Mouse (Mus musculus): ENCODE measurements around the gene 2010111I01Rik.
"Not testable (repeated sequence)": the region's sequence is repeated elsewhere in the genome, so short reads cannot be mapped to it uniquely, and the experiment has no call there.

2010111I01Rik gene

DNA sequence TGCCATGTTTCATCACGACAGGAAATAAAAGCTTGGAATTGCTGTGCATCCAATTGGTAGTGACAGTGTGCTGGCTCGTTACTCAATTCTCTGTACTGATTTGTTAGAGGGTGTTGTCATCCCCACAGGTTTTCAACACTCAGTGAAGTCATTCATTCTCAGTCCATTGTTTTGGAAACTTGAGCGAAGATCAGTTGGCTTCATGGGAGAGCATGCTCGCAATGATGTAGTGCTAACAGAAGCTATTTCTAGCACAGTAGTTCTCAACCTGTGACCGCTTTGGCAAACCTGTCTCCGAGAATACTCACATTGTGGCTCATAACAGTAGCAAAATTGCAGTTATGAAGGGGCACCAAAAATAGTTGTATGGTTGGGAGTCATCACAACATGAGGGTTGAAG lies 8.7 kb upstream of the 2010111I01Rik start:
- DNase-seq (ENCODE audit: low read depth, low spot score), result no peak

DNA sequence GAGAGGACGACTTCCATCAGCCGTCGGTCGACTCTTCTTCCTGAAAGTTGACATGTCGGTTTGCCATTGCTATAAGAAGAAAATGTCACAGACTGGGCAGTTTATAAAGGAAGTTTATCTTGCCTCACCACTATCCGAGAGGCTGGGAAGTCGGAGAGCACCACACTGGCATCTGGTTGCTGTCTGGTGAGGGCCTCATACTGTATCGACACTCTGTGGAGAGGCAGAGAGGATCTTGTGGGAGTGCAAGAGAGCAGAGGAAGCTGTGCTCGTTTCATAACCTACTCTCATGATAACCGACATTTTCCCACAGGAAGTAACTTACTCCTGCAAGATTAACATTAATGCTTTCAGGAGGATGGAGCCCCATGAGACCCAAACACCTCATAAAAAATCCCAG lies 7.9 kb upstream of the 2010111I01Rik start:
- DNase-seq (ENCODE audit: low read depth, low spot score), result no peak

DNA sequence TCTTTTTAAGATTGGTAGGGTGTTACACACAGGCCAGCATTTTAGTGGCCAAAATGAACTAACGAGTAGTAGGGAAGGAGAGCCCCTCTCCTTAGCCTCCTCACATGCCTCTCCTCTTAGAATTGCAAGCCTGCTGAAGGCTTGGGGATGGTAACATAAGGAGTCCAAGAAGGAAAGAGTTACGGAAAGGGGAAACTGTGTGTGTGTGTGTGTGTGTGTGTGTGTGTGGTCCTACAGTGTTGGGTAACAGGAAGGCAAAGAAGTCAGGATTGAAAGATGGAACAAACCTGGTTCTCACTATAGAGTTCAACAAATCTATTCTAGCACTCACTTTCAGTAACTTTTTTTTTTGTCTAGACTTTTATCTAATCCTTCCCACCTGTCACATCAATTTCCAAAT lies 1.3 kb upstream of the 2010111I01Rik start:
- DNase-seq (ENCODE audit: low read depth, low spot score), result no peak

DNA sequence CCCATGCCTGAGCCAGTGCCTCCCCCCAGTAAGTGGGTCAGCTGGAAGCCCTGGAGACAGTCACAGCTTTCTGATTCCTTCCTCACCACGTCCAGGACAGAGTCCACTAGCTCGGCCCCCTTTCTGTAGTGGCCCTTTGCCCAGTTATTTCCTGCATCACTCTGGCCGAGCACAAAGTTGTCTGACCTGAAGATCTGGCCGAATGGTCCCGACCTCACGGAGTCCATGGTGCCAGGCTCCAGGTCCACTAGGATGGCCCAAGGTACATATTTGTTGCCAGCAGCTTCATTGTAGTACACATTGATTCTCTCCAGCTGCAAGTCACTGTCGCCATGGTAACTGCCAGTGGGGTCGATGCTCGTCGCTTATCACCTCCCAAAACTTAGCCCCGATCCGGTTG lies 3.5 kb downstream of the 2010111I01Rik start:
- no peak for DNase-seq (ENCODE audit: low read depth, low spot score)

DNA sequence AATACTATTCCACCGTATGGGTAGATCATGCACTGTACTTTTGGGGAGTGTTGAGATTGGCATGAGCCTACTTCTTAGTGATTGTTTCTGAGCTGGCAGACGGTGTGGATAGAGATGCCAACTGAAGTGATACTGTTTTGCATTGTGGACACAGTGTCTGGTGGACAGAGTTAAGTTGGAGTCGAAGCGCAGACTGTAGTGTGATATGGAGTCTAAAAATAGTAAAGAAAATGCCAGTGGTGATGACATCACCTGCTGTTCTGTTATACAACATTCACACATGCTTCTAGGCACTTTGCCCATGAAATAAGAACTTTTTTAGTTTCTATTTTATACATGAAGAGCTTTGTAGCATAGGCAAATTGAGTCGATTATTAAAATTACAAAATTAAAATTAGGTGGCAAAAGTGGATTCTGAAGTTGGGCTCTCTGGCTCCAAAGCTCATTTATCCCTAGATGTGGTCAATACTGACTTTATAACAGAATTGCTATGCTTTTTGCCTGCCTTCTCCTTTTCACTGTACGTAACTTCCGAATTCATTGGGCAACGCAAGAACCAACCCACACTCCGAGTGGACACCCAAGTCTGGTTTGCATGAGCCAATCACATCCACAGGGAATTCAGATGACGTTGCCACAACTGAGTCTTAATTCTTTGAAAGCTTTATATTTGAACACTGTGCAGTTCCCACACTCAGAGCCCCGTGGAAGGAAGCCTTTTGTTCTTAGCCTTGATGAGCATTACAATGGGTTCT lies 6.0 kb downstream of the 2010111I01Rik start:
- no peak for DNase-seq (ENCODE audit: low read depth, low spot score)

DNA sequence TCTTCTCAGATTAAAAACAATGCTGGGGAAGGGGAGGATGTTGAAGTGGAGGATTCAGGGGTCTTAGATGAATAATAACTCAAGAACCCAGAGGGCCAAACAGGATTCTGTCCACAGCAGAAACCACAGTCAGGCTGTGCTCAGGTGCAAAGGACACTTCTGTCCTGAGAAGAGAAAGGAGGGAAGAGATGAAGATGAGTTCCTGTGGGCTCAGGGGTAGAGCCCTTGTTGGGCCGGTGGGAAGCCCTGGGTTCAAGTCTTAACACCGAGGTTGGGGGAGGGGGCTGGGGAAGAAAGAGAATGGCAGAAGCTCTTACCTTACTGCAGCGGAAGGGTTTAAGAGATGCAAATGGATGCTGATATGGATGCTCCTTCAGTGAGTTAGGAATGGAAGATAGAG lies 7.7 kb downstream of the 2010111I01Rik start:
- no peak for DNase-seq (ENCODE audit: low read depth, low spot score)

DNA sequence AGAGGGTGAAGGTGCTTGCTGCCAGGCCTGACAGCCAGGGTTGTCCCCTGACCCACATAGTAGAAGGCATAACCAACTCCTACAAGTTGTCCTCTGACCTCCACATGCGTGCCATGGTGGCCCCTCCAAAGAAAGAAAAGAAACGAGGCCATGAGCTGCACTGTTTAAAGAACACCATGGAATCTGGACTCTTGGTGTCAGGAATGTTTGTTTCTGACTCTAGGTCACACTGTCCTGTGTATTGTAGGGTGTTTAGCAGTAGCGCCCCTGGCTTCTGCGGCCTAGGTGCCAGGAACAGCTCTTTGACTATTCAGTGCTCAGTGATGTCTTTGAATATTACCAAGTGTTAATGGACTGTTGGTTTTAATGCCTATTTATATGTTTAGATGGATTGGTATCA lies 8.4 kb downstream of the 2010111I01Rik start:
- DNase-seq (ENCODE audit: low read depth, low spot score), result no peak

DNA sequence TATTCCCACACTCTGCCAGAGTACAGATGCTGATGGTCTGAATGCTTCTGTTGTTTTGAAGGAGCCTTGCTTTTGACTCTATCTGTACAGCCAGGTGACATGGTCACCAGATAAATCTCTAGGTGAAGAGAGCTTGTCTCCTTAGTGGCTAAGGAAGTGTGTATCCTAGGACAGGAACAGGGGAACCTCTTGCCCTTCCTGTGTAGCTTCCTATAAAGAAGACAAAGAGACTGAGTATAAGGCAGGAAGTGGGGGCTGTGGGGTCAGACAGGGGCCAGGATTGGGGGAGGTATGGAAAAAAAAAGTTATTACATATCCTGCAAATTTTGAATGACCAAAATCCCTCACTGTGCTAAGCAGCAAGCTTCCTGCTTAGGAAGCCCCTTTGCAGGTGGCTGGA lies 13.4 kb downstream of the 2010111I01Rik start:
- no peak for DNase-seq (ENCODE audit: low read depth, low spot score)

DNA sequence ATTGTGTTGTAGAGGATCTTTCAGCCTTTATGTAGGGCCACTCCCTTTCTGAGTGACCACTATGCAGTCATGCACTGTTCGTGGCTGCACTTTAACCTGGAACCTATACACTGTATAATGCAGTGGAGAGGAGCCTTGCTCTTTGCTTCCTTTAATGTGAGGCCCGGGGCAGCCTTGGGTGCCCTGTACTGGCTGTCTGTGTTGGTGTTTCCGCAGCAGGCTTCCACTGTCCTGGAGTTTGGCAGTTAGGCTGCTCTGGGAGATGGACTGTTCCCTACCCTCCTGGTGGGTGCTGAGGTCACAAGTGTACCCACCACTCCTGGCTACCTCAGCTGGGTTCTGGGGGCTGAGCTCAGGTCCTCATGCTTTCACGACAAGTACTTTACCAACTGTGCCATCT lies 14.1 kb downstream of the 2010111I01Rik start:
- DNase-seq (ENCODE audit: low read depth, low spot score), result no peak

DNA sequence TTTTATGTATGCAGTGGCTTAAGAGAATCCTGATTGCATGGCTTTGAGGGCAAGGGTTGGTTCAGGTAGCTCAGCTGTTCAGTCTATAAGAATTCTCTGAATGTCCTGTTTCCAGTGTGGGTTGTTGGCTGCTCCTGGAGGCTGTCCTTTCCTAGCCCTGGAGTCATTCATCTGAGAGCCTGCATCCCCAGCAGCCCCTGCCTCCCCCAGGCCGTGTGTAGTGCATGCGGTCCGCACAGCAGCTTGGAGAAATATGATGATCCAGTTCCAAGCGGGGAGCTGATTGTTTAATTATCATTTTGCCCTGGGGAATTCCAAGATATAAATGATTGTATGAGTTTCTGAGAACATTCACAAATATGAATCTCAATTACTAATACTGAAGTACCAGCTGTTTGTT lies 14.5 kb downstream of the 2010111I01Rik start:
- no peak for DNase-seq (ENCODE audit: low read depth, low spot score)

DNA sequence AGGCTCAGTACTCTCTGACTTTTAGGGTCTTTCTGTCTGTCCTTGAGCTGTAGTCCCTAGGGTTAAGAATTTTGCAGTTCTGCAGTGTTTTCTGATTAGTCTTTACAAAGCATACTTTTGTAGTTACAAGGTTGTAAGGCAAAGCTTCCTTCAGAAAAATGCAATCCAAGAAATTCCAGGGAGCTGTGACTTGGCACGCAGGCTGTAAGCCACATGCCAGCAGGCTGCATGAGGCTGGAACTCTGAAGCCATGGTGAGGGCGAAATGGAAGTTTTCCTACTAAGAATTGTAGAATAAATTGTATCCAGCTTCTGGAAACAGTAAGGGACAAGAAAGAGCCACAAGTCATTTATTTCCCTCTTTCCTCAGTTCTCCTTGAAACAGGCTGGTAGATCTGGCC lies 15.4 kb downstream of the 2010111I01Rik start:
- DNase-seq (ENCODE audit: low read depth, low spot score), result no peak

DNA sequence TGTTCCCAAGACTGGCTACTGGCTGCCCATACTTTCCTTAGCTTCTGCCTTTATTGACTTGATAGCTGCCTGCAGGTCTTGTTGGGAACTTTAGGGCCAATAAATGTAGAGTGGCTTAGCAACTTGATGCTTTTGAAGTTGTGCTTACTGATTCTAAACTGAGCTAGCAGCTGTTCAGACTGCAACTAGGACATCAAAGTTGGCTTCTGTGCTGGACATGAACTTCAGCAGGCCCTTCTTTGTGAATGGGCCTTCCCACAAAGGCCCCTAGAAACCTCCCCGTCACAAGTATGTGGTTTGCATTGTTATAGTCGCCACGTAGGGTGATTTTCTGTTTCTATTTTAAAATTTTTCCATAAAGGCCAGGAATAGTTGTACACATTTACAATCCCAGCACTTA lies 19.8 kb downstream of the 2010111I01Rik start:
- no peak for DNase-seq (ENCODE audit: low read depth, low spot score)

DNA sequence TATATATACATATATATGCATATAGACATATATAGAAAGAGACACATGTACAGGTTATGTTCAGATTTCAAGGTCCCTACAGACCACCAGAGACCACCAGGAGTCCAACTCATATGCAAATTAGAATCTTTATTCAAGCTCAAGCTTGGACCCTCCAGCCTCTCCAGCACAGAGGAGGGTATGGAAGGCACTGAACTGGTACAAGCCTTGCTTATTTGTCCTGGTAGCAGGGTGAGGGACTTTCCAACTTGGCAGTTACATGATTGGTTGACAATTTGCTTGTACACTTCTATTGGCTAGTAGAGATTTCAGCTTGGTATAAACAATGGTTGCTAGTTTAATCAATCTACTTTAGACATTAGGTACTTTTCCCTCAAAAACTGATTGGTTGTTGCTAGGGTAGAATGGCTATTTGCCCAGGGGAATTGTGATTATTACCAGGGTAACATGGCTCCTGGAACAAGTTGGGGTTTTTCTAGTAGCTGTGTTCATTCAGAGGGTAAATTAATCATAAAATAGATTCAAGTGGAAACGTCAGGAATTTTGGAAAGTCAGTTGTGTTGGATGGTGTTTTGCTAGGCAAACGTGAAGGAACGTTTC lies 25.3 kb downstream of the 2010111I01Rik start:
- no peak for DNase-seq (ENCODE audit: low read depth, low spot score)

DNA sequence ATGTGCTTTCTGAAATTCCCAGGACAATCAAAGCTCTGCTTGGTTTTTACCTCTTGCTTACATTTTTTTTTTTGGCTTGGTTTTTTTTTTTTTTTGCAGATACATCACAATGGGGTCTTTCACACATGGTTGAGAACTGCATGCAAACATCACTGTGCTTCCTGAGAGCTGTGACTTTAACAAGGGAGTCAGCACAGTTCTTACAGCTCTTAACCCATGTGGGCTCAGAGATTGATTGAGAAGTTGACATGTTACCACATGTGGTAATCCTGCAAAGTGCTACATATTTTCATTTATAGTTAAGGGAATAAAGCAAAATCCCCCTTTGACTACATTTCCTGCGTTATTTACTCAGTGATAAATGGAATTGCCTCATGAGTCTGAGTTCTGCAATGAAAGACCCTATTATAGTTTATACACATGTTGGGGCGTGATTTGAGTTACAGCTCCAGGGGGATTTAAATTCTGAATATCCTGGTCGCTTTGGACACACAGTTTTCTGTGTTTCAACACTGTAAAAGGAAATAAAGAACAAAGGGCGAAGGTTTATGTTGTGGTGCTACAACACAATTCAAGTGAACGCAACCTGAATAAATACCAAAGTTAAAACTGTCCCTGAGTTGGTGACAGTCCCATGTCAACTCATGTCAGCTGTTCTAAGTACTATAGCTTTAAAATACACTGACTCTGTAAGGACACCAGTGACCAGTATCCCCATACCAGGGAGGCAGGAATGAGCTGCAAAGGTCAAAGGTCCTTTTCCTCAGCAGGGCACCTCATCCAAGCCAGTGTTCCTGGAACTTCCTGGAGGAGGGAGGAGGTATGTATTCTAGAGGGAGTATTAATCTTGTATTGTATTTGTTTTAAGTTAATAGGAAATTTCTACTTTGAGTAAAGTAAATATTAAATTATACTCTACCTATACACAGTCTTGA lies 29.1 kb downstream of the 2010111I01Rik start:
- DNase-seq (ENCODE audit: low read depth, low spot score), result no peak

DNA sequence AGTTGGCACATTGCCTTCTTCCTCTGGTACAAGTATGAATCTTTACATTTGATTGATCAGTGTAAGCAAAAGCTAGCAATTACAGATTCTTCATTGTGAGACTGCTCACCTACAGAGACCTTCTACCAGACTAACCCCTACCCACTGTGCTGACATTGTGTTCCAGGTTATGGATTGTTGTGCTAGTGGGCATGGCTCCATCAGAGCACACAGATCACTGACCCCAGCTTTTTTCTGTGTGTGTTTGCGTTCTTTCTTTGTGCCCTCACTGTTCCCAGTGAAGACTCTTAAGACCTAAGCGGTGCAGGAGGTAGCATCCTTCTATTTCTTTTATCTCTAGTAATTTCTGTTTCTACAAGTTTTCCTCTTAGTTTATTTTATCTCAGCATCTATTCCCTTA lies 32.1 kb downstream of the 2010111I01Rik start:
- DNase-seq (ENCODE audit: low read depth, low spot score), result no peak

DNA sequence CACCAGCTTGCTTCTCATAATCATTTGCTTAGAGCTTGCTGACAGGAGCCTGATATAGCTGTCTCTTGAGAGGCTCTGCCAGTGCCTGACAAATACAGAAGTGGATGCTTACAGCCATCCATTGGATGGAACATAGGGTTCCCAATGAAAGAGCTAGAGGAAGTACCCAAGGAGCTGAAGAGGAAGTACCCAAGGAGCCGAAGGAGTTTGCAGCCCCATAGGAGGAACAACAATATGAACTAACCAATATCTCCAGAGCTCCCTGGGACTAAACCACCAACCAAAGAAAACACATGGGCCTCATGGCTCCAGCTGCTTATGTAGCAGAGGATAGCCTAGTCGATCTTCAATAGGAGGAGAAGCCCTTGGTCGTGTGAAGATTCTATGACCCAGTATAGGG lies 42.8 kb downstream of the 2010111I01Rik start:
- DNase-seq (ENCODE audit: low read depth, low spot score), result not testable (repeated sequence)

DNA sequence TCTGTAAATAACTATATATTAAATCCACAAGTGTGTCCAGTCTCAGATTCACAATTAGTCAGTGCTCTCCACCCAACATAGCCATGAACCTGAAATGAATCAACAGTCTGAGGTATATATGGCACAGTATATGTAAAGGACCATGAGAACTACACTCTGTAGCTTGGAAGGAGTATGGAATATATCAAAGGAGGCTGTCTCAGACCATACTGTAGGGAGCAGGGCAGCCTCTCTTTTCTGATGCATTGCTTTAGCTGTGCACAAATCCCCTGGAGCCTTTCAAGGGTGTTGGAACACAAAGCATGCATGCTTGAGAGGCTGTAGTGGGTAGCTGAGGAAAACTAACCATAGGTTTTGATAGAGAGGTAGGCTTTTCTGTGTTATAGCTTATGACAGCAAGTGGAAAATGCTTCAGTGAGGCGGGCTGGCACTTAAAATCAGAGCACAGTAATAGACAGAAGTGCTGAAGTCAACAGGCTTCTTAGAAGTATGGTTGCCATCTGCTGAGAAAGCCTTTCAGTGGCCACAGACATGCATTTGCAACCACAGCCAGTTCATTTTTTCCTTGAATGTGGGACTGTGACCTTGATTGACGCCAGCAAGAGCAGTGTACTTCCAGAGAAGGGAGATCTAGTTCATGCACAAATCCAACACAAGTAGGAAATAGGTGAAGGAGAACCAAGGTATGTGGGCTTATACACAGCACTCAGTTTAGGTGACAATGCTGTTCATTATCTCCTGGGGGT lies 45.8 kb downstream of the 2010111I01Rik start:
- no peak for DNase-seq (ENCODE audit: low read depth, low spot score)

DNA sequence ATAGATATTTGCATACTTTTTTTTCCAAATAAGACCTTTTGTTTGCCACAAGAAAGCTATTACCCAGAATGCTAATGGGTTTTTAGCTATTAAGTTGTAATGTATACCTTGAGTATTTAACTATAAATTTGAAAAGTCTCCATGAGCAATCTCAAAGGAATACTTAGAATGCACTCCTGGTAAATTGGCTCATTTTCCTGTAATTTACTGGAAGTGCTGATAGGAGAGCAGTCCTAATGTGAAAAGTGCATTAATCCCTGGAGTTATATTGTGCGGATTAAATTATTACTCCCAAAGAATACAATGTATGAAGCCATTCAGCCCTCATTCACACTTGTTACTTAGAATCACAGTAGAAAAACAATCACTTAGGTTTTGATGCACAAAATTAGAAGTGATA lies 49.7 kb downstream of the 2010111I01Rik start:
- DNase-seq (ENCODE audit: low read depth, low spot score), result no peak

DNA sequence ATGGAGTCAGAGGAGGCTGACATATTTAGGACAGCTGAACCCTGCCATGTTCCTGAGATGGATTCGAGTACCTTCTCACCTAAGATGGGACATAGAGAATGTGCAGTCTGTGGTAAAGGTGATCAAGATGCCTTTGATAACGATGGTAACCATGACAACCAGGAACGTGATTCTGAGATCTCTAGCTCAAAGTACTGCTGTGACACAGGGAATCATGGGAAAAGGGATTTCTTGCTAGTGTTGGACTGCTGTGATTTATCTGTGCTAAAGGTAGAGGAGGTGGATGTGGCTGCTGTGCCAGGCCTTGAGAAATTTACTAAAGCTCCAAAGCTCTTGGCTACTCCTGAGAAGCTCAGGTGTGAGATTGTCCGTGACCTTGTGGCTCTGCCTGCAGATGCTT lies 50.7 kb downstream of the 2010111I01Rik start:
- no peak for DNase-seq (ENCODE audit: low read depth, low spot score)

DNA sequence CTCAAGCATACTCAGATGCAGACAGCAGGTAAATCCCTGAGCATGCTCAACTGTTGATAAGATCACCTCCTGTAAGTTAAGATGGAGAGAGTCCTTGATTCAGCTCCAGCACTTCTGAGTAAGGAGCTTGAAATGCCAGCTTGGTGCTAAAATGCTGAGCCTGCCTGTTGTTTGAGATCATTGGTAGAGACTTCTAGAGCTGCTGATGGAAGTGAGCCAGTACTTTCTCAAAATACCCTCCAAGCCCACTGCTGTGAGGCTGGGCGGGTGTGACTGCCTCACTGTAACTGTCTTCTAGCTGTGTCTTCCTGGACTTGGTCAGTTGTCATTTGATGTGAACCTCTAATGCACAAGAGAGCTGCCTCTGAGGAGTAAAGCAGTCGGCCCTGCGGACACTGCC lies 51.4 kb downstream of the 2010111I01Rik start:
- DNase-seq (ENCODE audit: low read depth, low spot score), result no peak

DNA sequence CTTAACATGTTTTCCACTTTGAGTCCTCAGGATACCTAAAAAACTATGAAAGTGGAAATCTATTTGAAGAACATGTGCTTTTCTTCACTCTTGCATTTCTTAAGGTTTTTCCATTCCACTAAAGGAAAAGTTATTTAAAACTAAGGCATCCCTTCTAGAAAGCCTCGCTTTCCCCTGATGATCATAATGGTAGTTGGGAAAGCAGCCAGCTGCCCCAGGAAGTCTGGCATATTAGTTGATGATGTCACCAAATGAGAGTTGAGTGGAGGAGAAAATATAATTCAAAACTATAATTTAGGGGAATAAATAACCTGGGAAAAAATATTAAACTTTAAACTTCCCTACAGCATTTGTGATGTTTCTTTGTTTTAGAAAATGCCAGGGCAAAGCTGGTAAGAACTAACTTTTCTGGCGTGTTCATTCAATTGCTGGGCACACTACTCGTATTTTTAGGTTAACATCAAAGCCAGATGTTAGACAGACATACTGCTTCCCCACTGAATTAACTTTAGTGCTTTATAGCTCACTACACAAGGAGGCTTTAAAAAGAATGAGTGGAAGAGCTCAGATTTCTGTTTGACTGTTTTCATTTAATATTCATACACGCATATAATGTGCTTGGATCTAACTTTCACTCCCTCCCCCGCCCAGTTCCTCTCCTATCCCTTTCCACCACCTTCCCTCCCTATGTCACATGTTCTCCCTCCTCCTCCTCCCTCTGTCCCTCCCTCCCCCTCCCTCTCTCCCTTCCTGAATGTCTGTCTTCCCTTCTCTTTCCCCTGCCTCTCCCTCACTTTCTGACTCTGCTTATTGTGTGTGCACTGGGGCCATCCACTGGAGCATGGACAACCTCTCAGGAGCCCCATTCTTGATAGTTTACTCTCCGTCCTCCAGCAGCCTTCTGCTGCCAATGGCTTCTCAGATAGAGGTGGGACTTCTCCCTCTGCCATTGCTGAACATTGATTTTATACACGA lies 58.8 kb downstream of the 2010111I01Rik start:
- no peak for DNase-seq (ENCODE audit: low read depth, low spot score)
